Mouse (Mus musculus) limb, embryonic 12.5 days (tissue): ENCODE measurements around the gene Cacna1e. TPM values are rescaled to one million over a fixed set of nuclear protein-coding genes. Genes with fewer than 3 reads are reported as not detected.

Experiments
- ATAC-seq: fragments of 200-750 bp; cut with Nextera tagmentation; 2 replicates; pipeline ENCODE4 v1.8.0; 2017; ENCODE audit warnings: low read depth, moderate TSS enrichment; ENCODE audit not compliant: insufficient number of reproducible peaks, insufficient read depth, low FRiP score, low TSS enrichment
- H3K27ac ChIP-seq: fragments of 300-500 bp; sonication (generic); 2 replicates; pipeline ENCODE4 v1.5.1; 2016; ENCODE audit warnings: mild to moderate bottlenecking, moderate library complexity
- H3K27me3 ChIP-seq: fragments of 300-500 bp; sonication (generic); 2 replicates; pipeline ENCODE4 v1.6.1; 2016; ENCODE audit warnings: mild to moderate bottlenecking, moderate library complexity
- H3K36me3 ChIP-seq: fragments of 300-500 bp; sonication (generic); 2 replicates; pipeline ENCODE4 v1.6.1; 2016; ENCODE audit warnings: mild to moderate bottlenecking, moderate library complexity
- H3K4me1 ChIP-seq: fragments of 300-500 bp; sonication (generic); replicated peaks from 2 replicates; pipeline ENCODE4 v1.6.1; 2016
- H3K4me2 ChIP-seq: fragments of 300-500 bp; sonication (generic); 2 replicates; pipeline ENCODE4 v1.6.1; 2016; ENCODE audit warnings: mild to moderate bottlenecking, moderate library complexity
- H3K4me3 ChIP-seq: fragments of 300-500 bp; sonication (generic); replicated peaks from 2 replicates; pipeline ENCODE4 v1.5.1; 2016; ENCODE audit warnings: mild to moderate bottlenecking
- H3K9ac ChIP-seq: fragments of 300-500 bp; sonication (generic); replicated peaks from 2 replicates; pipeline ENCODE4 v1.6.1; 2016; ENCODE audit warnings: mild to moderate bottlenecking, moderate library complexity
- H3K9me3 ChIP-seq: fragments of 300-500 bp; sonication (generic); 2 replicates; pipeline ENCODE4 v1.6.1; 2016; ENCODE audit warnings: mild to moderate bottlenecking, moderate library complexity
- WGBS: fragments of 180-500 bp; shearing (Covaris S2); methylation state at CpG from one replicate; pipeline ENCODE4 v1.1.7; 2016; 5-methylcytosine and 5-hydroxymethylcytosine counted together
- polyA plus RNA-seq: library from polyadenylated mRNA; unstranded; fragments of >200 nt; fragmentation: Nextera tagmentation; extraction: Ambion mirVana; gene quantifications from 2 replicates; pipeline ENCODE4 v1.2.1, GENCODE M21; 2016

The Cacna1e gene
- polyA plus RNA-seq, 1 experiment from 2014 or later, result 1.2 TPM

- Histone ChIP-seq H3K4me1 (0 out of 2 replicates have a peak, but pooled peaks cover 6% of the 10 kb centered on the region), H3K27me3 (peaks cover 3% of the 10 kb centered on the region; the same call in 1 of the 2 replicates), H3K36me3 (no peaks in the 10 kb centered on the region), H3K9ac (no peak overlapping the region), H3K4me2 (no peak overlapping the region), H3K4me3 (no peak overlapping the region), H3K9me3 (no peaks in the 10 kb centered on the region), H3K27ac (no peak overlapping the region)
- 85% methylated on average over 16 of the region's 16 CpGs for WGBS
- ATAC-seq, result no peak
Observed at GRCm38 (mm10) chr1:154622666-154623653, 261.3 kb downstream of the Cacna1e start.

GRCm38 (mm10) chr1:154617743-154618455, 266.4 kb downstream of the Cacna1e start:
- H3K36me3 ChIP-seq, result no peaks in the 10 kb centered on the region
- 0 out of 2 replicates have a peak, but pooled peaks cover 9% of the 10 kb centered on the region for H3K4me1 ChIP-seq
- no peak overlapping the region for H3K4me3 ChIP-seq
- H3K9me3 ChIP-seq, result no peaks in the 10 kb centered on the region
- 66% methylated on average over 7 of the region's 7 CpGs for WGBS
- no peaks in the 10 kb centered on the region for H3K27me3 ChIP-seq
- no peak overlapping the region for H3K4me2 ChIP-seq
- no peak overlapping the region for H3K9ac ChIP-seq
- no peak for ATAC-seq
- H3K27ac ChIP-seq, result no peak overlapping the region

GRCm38 (mm10) chr1:154615759-154616158, 268.5 kb downstream of the Cacna1e start:
- WGBS, result 60% methylated on average over 7 of the region's 7 CpGs
- no peak overlapping the region for H3K4me3 ChIP-seq
- H3K4me2 ChIP-seq, result no peak overlapping the region
- H3K27me3 ChIP-seq, result no peaks in the 10 kb centered on the region
- no peaks in the 10 kb centered on the region for H3K9me3 ChIP-seq
- H3K9ac ChIP-seq, result no peak overlapping the region
- H3K4me1 ChIP-seq, result 0 out of 2 replicates have a peak, but pooled peaks cover 9% of the 10 kb centered on the region
- ATAC-seq, result no peak
- H3K36me3 ChIP-seq, result no peaks in the 10 kb centered on the region
- no peak overlapping the region for H3K27ac ChIP-seq

GRCm38 (mm10) chr1:154608516-154608915, 275.8 kb downstream of the Cacna1e start:
- H3K36me3 ChIP-seq, result no peaks in the 10 kb centered on the region
- no peaks in the 10 kb centered on the region for H3K9me3 ChIP-seq
- H3K9ac ChIP-seq, result no peak overlapping the region
- no peak overlapping the region for H3K27ac ChIP-seq
- H3K4me3 ChIP-seq, result no peak overlapping the region
- H3K27me3 ChIP-seq, result 0 out of 2 replicates have a peak, but pooled peaks cover 4% of the 10 kb centered on the region
- 84% methylated on average over 4 of the region's 4 CpGs for WGBS
- H3K4me1 ChIP-seq, result no peaks in the 10 kb centered on the region
- ATAC-seq, result no peak
- no peak overlapping the region for H3K4me2 ChIP-seq

- Histone ChIP-seq H3K36me3 (no peaks in the 10 kb centered on the region), H3K9me3 (no peaks in the 10 kb centered on the region), H3K9ac (no peak overlapping the region), H3K4me1 (no peaks in the 10 kb centered on the region), H3K4me2 (no peak overlapping the region), H3K27me3 (0 out of 2 replicates have a peak, but pooled peaks cover 4% of the 10 kb centered on the region), H3K27ac (no peak overlapping the region), H3K4me3 (no peak overlapping the region)
- 60% methylated on average over 3 of the region's 3 CpGs for WGBS
- no peak for ATAC-seq
Observed at GRCm38 (mm10) chr1:154607406-154607805, 276.9 kb downstream of the Cacna1e start.

GRCm38 (mm10) chr1:154605601-154606000, 278.7 kb downstream of the Cacna1e start:
- Histone ChIP-seq H3K36me3 (no peaks in the 10 kb centered on the region), H3K9me3 (no peaks in the 10 kb centered on the region), H3K4me2 (no peak overlapping the region), H3K27ac (no peak overlapping the region), H3K4me3 (no peak overlapping the region), H3K27me3 (0 out of 2 replicates have a peak, but pooled peaks cover 4% of the 10 kb centered on the region), H3K4me1 (no peaks in the 10 kb centered on the region), H3K9ac (no peak overlapping the region)
- ATAC-seq, result no peak
- WGBS, result 90% methylated on average over 2 of the region's 2 CpGs

- Histone ChIP-seq H3K27ac (no peak overlapping the region), H3K27me3 (0 out of 2 replicates have a peak, but pooled peaks cover 4% of the 10 kb centered on the region), H3K4me2 (no peak overlapping the region), H3K4me3 (no peak overlapping the region), H3K36me3 (no peaks in the 10 kb centered on the region), H3K4me1 (no peaks in the 10 kb centered on the region), H3K9me3 (no peaks in the 10 kb centered on the region), H3K9ac (no peak overlapping the region)
- ATAC-seq, result no peak
Observed at GRCm38 (mm10) chr1:154603781-154604180, 280.5 kb downstream of the Cacna1e start.

GRCm38 (mm10) chr1:154602531-154602930, 281.8 kb downstream of the Cacna1e start:
- Histone ChIP-seq H3K9ac (no peak overlapping the region), H3K9me3 (no peaks in the 10 kb centered on the region), H3K4me3 (no peak overlapping the region), H3K36me3 (no peaks in the 10 kb centered on the region), H3K4me1 (no peaks in the 10 kb centered on the region), H3K27ac (no peak overlapping the region), H3K27me3 (no peaks in the 10 kb centered on the region), H3K4me2 (no peak overlapping the region)
- 91% methylated on average over 1 of the region's 1 CpGs for WGBS
- no peak for ATAC-seq

GRCm38 (mm10) chr1:154582516-154582915, 301.8 kb downstream of the Cacna1e start:
- H3K27me3 ChIP-seq, result no peaks in the 10 kb centered on the region
- 88% methylated on average over 3 of the region's 3 CpGs for WGBS
- H3K4me3 ChIP-seq, result no peak overlapping the region
- no peaks in the 10 kb centered on the region for H3K4me1 ChIP-seq
- no peak for ATAC-seq
- no peak overlapping the region for H3K4me2 ChIP-seq
- H3K36me3 ChIP-seq, result no peaks in the 10 kb centered on the region
- no peak overlapping the region for H3K9ac ChIP-seq
- H3K9me3 ChIP-seq, result no peaks in the 10 kb centered on the region
- no peak overlapping the region for H3K27ac ChIP-seq

- no peaks in the 10 kb centered on the region for H3K36me3 ChIP-seq
- H3K4me2 ChIP-seq, result no peak overlapping the region
- ATAC-seq, result no peak; the same call in 1 of the 2 replicates
- no peaks in the 10 kb centered on the region for H3K4me1 ChIP-seq
- WGBS, result 66% methylated on average over 2 of the region's 2 CpGs
- no peaks in the 10 kb centered on the region for H3K9me3 ChIP-seq
- H3K9ac ChIP-seq, result no peak overlapping the region
- H3K27ac ChIP-seq, result no peak overlapping the region
- no peaks in the 10 kb centered on the region for H3K27me3 ChIP-seq
- H3K4me3 ChIP-seq, result no peak overlapping the region
Observed at GRCm38 (mm10) chr1:154579929-154580328, 304.4 kb downstream of the Cacna1e start.

GRCm38 (mm10) chr1:154578748-154579147, 305.6 kb downstream of the Cacna1e start:
- ATAC-seq, result no peak

More at GRCm38 (mm10) chr1:154578748-154579147, 305.6 kb downstream of the Cacna1e start:
- H3K27ac ChIP-seq, result no peak overlapping the region
- H3K36me3 ChIP-seq, result no peaks in the 10 kb centered on the region
- H3K27me3 ChIP-seq, result no peaks in the 10 kb centered on the region
- H3K4me1 ChIP-seq, result no peaks in the 10 kb centered on the region
- H3K4me2 ChIP-seq, result no peak overlapping the region
- H3K4me3 ChIP-seq, result no peak overlapping the region
- no peak overlapping the region for H3K9ac ChIP-seq
- WGBS, result 87% methylated on average over 4 of the region's 4 CpGs
- H3K9me3 ChIP-seq, result no peaks in the 10 kb centered on the region
